Mouse (Mus musculus): Measurements from ENCODE around the gene Capza2. TPM values are rescaled to one million over a fixed set of nuclear protein-coding genes. Genes with fewer than 3 reads are reported as not detected.

Gene Capza2
- total RNA-seq (2021), result 100 to 1,000 TPM; 235 to 239 TPM

GRCm38 (mm10) chr6:17635615-17636284, at the start of gene Capza2:
Gene Capza2 (plus strand): TSS chr6:17636234.
- intact Hi-C loops (cut with DNase I), result no loop called here
- peak in 1 of 2 experiments; percentile 45 for DNase-seq (ENCODE audit: low spot score in 2 of 2)

- intact Hi-C loops (cut with DNase I), result loop anchor here (1.0 to 5.0 kb wide), 4 partner anchors 127 to 562 kb away; partner anchors contain the start of gene Met
- peak; percentile 76 to 87 for DNase-seq (ENCODE audit: low spot score in 2 of 2)
These were observed 46.7 kb upstream of the Capza2 start for GRCm38 (mm10) chr6:17589049-17589952.

GRCm38 (mm10) chr6:17589953-17590627, 45.9 kb upstream of the Capza2 start:
- intact Hi-C loops (cut with DNase I), result loop anchor here (1.0 to 5.0 kb wide), 4 partner anchors 128 to 563 kb away; partner anchors contain the start of gene Met
- no peak for DNase-seq (ENCODE audit: low spot score in 2 of 2)

GRCm38 (mm10) chr6:17593971-17594370, 42.1 kb upstream of the Capza2 start:
- DNase-seq (ENCODE audit: low spot score in 2 of 2), result no peak
- intact Hi-C loops (cut with DNase I), result no loop called here

GRCm38 (mm10) chr6:17595712-17596462, 40.1 kb upstream of the Capza2 start:
- no peak for DNase-seq (ENCODE audit: low spot score in 2 of 2)
- intact Hi-C loops (cut with DNase I), result no loop called here

- DNase-seq (ENCODE audit: low spot score in 2 of 2), result no peak
- intact Hi-C loops (cut with DNase I), result no loop called here
These were observed 36.7 kb upstream of the Capza2 start for GRCm38 (mm10) chr6:17599373-17599772.

GRCm38 (mm10) chr6:17601526-17601925, 34.5 kb upstream of the Capza2 start:
- DNase-seq (ENCODE audit: low spot score in 2 of 2), result no peak
- intact Hi-C loops (cut with DNase I), result no loop called here

- DNase-seq (ENCODE audit: low spot score in 2 of 2), result no peak
- intact Hi-C loops (cut with DNase I), result no loop called here
These were observed 29.1 kb upstream of the Capza2 start for GRCm38 (mm10) chr6:17606915-17607314.

GRCm38 (mm10) chr6:17611352-17612010, 24.6 kb upstream of the Capza2 start:
- no peak for DNase-seq (ENCODE audit: low spot score in 2 of 2)
- intact Hi-C loops (cut with DNase I), result no loop called here

- DNase-seq (ENCODE audit: low spot score in 2 of 2), result no peak
- intact Hi-C loops (cut with DNase I), result no loop called here
These were observed 23.4 kb upstream of the Capza2 start for GRCm38 (mm10) chr6:17612652-17613051.

GRCm38 (mm10) chr6:17620823-17621222, 15.2 kb upstream of the Capza2 start:
- peak in 1 of 2 experiments; percentile 58 for DNase-seq (ENCODE audit: low spot score in 2 of 2)
- intact Hi-C loops (cut with DNase I), result no loop called here

- DNase-seq (ENCODE audit: low spot score in 2 of 2), result no peak
- intact Hi-C loops (cut with DNase I), result no loop called here
These were observed 14.6 kb upstream of the Capza2 start for GRCm38 (mm10) chr6:17621436-17621835.

GRCm38 (mm10) chr6:17628701-17629455, 7.2 kb upstream of the Capza2 start:
- DNase-seq (ENCODE audit: low spot score in 2 of 2), result peak; percentile 28 to 72
- intact Hi-C loops (cut with DNase I), result no loop called here

GRCm38 (mm10) chr6:17629756-17630155, 6.3 kb upstream of the Capza2 start:
- intact Hi-C loops (cut with DNase I), result no loop called here
- DNase-seq (ENCODE audit: low spot score in 2 of 2), result no peak

GRCm38 (mm10) chr6:17631611-17632010, 4.4 kb upstream of the Capza2 start:
- no peak for DNase-seq (ENCODE audit: low spot score in 2 of 2)
- intact Hi-C loops (cut with DNase I), result no loop called here

- intact Hi-C loops (cut with DNase I), result no loop called here
- DNase-seq (ENCODE audit: low spot score in 2 of 2), result no peak
These were observed 2.2 kb upstream of the Capza2 start for GRCm38 (mm10) chr6:17633819-17634218.

- intact Hi-C loops (cut with DNase I), result no loop called here
These were observed 1.0 kb upstream of the Capza2 start for GRCm38 (mm10) chr6:17634992-17635391.

GRCm38 (mm10) chr6:17636764-17637170, 733 bp downstream of the Capza2 start:
- intact Hi-C loops (cut with DNase I), result no loop called here

More at GRCm38 (mm10) chr6:17634992-17635391, 1.0 kb upstream of the Capza2 start:
- DNase-seq (ENCODE audit: low spot score in 2 of 2), result peak in 1 of 2 experiments; percentile 15

More at GRCm38 (mm10) chr6:17636764-17637170, 733 bp downstream of the Capza2 start:
- DNase-seq (ENCODE audit: low spot score in 2 of 2), result peak; percentile 95 to 96

Data from left cerebral cortex, postnatal 25 days (tissue).